7 mouse cellular contexts compared by ENCODE assay signal in the genomic region with DNA sequence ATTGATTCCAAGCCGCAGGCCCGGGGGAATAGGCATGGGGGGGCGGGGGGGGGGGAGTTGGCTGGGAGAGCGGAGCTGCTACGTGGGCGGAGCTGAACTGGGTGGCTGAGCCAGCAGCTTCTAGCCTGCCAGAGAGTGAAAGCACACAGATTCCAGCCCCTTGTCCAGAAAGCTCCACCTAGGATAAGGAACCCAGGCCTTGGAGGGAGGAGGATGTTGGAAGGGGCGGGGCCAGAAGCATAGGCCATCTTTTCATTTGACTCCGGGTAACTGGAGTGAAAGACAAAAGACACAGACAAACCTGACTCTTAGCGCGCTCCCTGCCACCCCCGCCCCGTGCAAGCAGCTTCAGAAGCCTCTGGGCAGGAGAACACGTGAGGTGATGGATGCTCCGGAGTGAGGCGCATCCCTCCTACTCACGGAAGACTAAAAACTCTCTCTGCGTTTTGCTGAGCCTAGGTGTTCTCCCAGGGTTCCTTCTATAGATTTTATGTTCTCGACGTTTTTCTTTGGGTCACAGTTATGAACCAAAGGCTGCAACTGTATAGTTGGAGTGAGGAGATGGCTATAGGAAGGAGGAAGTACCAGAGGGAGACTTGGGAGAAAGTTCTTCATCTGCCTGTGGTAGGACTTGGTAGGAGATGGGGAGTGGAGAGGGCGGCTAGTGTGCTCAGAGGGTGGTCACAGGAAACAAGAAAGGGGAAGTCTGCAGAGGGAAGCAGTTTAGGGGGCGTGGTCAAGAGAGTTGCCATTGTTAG.
A peak's percentile ranks its signal among the peaks of the same experiment; 100 is the strongest.
DNase-seq lines count a peak whose midpoint lies in the region; ATAC-seq lines count a peak whose summit lies in the region.

No protein-coding gene starts in this region.

- intact Hi-C loops in left cerebral cortex, postnatal 25 days (cut with DNase I) = no loop called here

- peak overlapping the region; percentile 50 for H3K4me2 ChIP-seq in intestine, embryonic 14.5 days (ENCODE audit: low read length)

- H3K4me3 ChIP-seq in intestine, embryonic 14.5 days (ENCODE audit: low read depth, low read length) = peak overlapping the region; percentile 32

- ATAC-seq in intestine, embryonic 14.5 days (replicated peaks; ENCODE audit: low FRiP score, low TSS enrichment, low read depth) = peak; percentile 93
- ATAC-seq in megakaryocyte-erythroid progenitor cell, adult 5-6 weeks (replicated peaks; ENCODE audit: low FRiP score, low TSS enrichment, poor library complexity, severe bottlenecking) = peak; percentile 53

- H3K4me1 ChIP-seq in intestine, embryonic 14.5 days (replicated peaks; ENCODE audit: control insufficient read depth, insufficient read depth, low read length) = peaks cover 17% of the 10 kb centered on the region

- H3K9ac ChIP-seq in intestine, embryonic 14.5 days (ENCODE audit: low read length) = peak overlapping the region; percentile 33

- DNase-seq in ZHBTc4 (ENCODE audit: low read depth, low spot score) = peak; percentile 95
- DNase-seq in embryo, embryonic 10 days (ENCODE audit: low spot score) = peak; percentile 88
- peak; percentile 80 for DNase-seq in gastrocnemius, postnatal 25 days
- DNase-seq in intestine, embryonic 14.5 days (ENCODE audit: low spot score) = peak; percentile 85
- peak; percentile 61 to 74 for DNase-seq in left cerebral cortex, postnatal 25 days (ENCODE audit: low spot score in 2 of 2)
- peak; percentile 34 for DNase-seq in right cerebral cortex, postnatal 14 days

- H3K9me3 ChIP-seq in intestine, embryonic 14.5 days (ENCODE audit: control insufficient read depth, low read length) = no peaks in the 10 kb centered on the region

- H3K27me3 ChIP-seq in intestine, embryonic 14.5 days (replicated peaks; ENCODE audit: control insufficient read depth, insufficient read depth, low read length) = no peaks in the 10 kb centered on the region

- H3K27ac ChIP-seq in intestine, embryonic 14.5 days (ENCODE audit: low read depth) = peak overlapping the region; percentile 74

- 1% methylated on average over 21 of the region's 21 CpGs for WGBS in intestine, embryonic 14.5 days

- no peaks in the 10 kb centered on the region for H3K36me3 ChIP-seq in intestine, embryonic 14.5 days (ENCODE audit: control insufficient read depth, insufficient read depth, low read length)

Comparison
In these comparisons a context has a peak if more than half of its experiments do, and no peak if none do; other contexts are left out.
1. Peak in every context shown above with its lines: DNase-seq, ATAC-seq, H3K4me3 ChIP-seq and H3K27ac ChIP-seq.
2. DNase-seq: peak in every context shown above with its lines; median percentile 95 in ZHBTc4; 88 in embryo, embryonic 10 days; 85 in intestine, embryonic 14.5 days; 80 in gastrocnemius, postnatal 25 days; 68 in left cerebral cortex, postnatal 25 days; 34 in right cerebral cortex, postnatal 14 days.